Mouse (Mus musculus) embryo, embryonic 10.5 days (tissue): Measurements from ENCODE around the gene A830018L16Rik.
"Not testable (repeated sequence)": the region's sequence is repeated elsewhere in the genome, so short reads cannot be mapped to it uniquely, and the experiment has no call there.

Experiments used
- DNase-seq: peaks from one replicate; pipeline ENCODE4 v3.0.0-alpha.2; 2015; ENCODE audit warnings: low spot score

Gene A830018L16Rik

DNA sequence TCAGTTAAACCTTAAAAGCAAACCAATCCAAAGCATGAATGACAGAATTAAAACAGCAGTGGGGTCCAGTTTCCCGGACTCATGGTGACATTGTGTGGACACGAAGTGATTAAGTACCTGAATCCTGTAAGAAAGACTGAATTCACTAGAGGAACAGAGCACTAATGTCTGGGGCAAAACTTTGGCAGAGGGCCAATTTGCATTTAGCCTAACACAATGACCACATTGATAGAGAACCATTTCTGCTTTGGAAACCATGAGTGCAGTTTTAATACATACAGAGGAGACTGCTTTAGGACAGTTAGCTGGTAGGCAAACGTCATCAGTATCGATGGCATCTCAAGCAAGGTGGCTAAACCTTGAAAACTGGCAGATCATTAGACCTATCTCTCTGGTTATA lies 586.7 kb downstream of the A830018L16Rik start:
- peak; percentile 50 for DNase-seq

GRCm38 (mm10) chr1:12008789-12009550 lies 595.1 kb downstream of the A830018L16Rik start:
- no peak for DNase-seq

DNA sequence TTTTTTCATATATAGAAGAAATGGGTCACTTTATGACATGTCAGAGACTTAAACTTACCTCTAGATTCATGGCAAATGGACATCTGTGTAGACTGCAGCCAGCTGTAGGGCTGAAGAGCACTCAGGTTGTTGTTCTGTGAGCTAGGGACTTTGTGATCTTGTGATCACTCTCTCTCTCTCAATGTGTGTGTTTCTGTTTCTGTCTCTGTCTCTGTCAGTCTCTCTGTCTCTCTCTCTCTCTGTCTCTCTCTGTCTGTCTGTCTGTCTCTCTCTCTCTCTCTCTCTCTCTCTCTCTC lies 595.6 kb downstream of the A830018L16Rik start:
- DNase-seq: no peak

DNA sequence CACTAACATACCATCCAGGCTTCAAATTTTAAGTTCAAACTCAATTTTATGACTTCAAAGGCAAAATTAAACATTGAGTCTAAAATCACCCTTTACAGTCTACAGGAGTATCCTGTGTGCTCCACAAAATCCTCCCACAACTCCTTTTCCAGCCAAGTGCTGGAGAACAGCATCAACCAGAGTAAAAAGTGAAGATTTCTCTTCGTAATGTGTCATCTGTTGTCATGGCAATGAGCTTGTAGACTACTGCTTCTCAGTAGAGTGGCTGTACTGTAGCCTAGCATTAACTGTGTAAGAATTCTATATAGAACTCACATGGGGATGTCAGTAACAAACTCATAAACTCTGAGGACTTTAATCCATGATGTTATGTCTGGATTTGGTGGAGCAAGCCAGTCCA lies 596.7 kb downstream of the A830018L16Rik start:
- no peak for DNase-seq

DNA sequence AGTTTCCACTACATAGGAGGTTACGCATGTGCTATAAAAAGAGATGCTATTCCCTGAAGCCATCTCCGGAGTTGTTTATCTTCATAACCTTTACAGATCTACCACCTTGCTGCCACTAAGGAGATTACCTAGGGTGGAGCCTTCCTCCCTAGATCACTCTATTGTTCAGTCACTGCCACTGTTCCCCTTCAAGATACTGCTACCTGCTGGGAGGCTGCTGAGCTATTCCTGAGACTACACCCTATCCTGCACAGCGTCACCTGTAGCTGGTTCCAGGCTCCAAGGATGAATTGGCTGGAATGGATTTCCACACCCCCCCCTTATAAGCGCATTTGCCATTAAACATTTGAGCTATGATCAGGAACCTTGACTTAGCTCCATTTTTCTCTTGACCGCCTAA lies 606.7 kb downstream of the A830018L16Rik start:
- not testable (repeated sequence) for DNase-seq
